Mouse (Mus musculus): ENCODE results near the gene Emd. TPM values are rescaled to one million over a fixed set of nuclear protein-coding genes. Genes with fewer than 3 reads are reported as not detected.

The Emd gene
- polyA plus RNA-seq, 1 experiment from 2014 or later, result 16.3 TPM

- 69% methylated on average over 8 of the region's 8 CpGs for WGBS
- ATAC-seq (ENCODE audit: extremely low read depth, insufficient number of reproducible peaks, low FRiP score, low TSS enrichment), result no peak
- no peaks in the 10 kb centered on the region for H3K27me3 ChIP-seq (replicated peaks)
- peaks cover 4% of the 10 kb centered on the region; the same call in 1 of the 2 replicates for H3K36me3 ChIP-seq
- H3K27ac ChIP-seq (replicated peaks), result no peak overlapping the region
- no peaks in the 10 kb centered on the region for H3K9me3 ChIP-seq
- no peak overlapping the region for H3K9ac ChIP-seq
- no peak overlapping the region for H3K4me3 ChIP-seq
- H3K4me1 ChIP-seq, result 0 out of 2 replicates have a peak, but pooled peaks cover 7% of the 10 kb centered on the region
- no peak overlapping the region for H3K4me2 ChIP-seq
Measured at GRCm38 (mm10) chrX:74277916-74278315, 23.4 kb downstream of the Emd start.

GRCm38 (mm10) chrX:74281041-74281731 lies 26.7 kb downstream of the Emd start:
- no peaks in the 10 kb centered on the region for H3K27me3 ChIP-seq (replicated peaks)
- peak overlapping the region; percentile 83 for H3K9ac ChIP-seq
- 14% methylated on average over 14 of the region's 14 CpGs for WGBS
- ATAC-seq (ENCODE audit: extremely low read depth, insufficient number of reproducible peaks, low FRiP score, low TSS enrichment), result no peak
- H3K9me3 ChIP-seq, result no peaks in the 10 kb centered on the region
- H3K27ac ChIP-seq (replicated peaks), result peak overlapping the region; percentile 91
- peak overlapping the region; percentile 77 for H3K4me2 ChIP-seq
- 0 out of 2 replicates have a peak, but pooled peaks cover 3% of the 10 kb centered on the region for H3K36me3 ChIP-seq
- H3K4me1 ChIP-seq, result peaks cover 14% of the 10 kb centered on the region
- H3K4me3 ChIP-seq, result peak overlapping the region; percentile 68

GRCm38 (mm10) chrX:74281732-74282394 lies 27.4 kb downstream of the Emd start, which contains the start of the genes Taz and Dnase1l1:
Gene Taz (plus strand): TSS chrX:74281912.
Gene Dnase1l1 (minus strand): TSS chrX:74282337.
- 0 out of 2 replicates have a peak, but pooled peaks cover 3% of the 10 kb centered on the region for H3K36me3 ChIP-seq
- 9% methylated on average over 16 of the region's 16 CpGs for WGBS
- no peaks in the 10 kb centered on the region for H3K27me3 ChIP-seq (replicated peaks)
- peak within 1 kb of the TSS; percentile 68 for H3K4me3 ChIP-seq
- H3K4me2 ChIP-seq, result peak within 1 kb of the TSS; percentile 77
- H3K9ac ChIP-seq, result peak within 1 kb of the TSS; percentile 83
- H3K4me1 ChIP-seq, result peaks cover 14% of the 10 kb centered on the region
- peak; percentile 81 for ATAC-seq (ENCODE audit: extremely low read depth, insufficient number of reproducible peaks, low FRiP score, low TSS enrichment)
- H3K27ac ChIP-seq (replicated peaks), result peak within 1 kb of the TSS; percentile 91
- no peaks in the 10 kb centered on the region for H3K9me3 ChIP-seq

- Histone ChIP-seq H3K27me3 (replicated peaks) (no peaks in the 10 kb centered on the region), H3K4me1 (peaks cover 14% of the 10 kb centered on the region), H3K9ac (peak overlapping the region; percentile 83), H3K27ac (replicated peaks) (peak overlapping the region; percentile 91), H3K36me3 (0 out of 2 replicates have a peak, but pooled peaks cover 3% of the 10 kb centered on the region), H3K4me3 (peak overlapping the region; percentile 68), H3K4me2 (peak overlapping the region; percentile 77), H3K9me3 (no peaks in the 10 kb centered on the region)
- WGBS, result 15% methylated on average over 39 of the region's 39 CpGs
- peak; percentile 65 for ATAC-seq (ENCODE audit: extremely low read depth, insufficient number of reproducible peaks, low FRiP score, low TSS enrichment)
Measured at GRCm38 (mm10) chrX:74282395-74283091, 28.1 kb downstream of the Emd start.

- 31% methylated on average over 5 of the region's 5 CpGs for WGBS
- ATAC-seq (ENCODE audit: extremely low read depth, insufficient number of reproducible peaks, low FRiP score, low TSS enrichment), result no peak
- H3K4me1 ChIP-seq, result peaks cover 14% of the 10 kb centered on the region
- H3K36me3 ChIP-seq, result peaks cover 6% of the 10 kb centered on the region; the same call in 1 of the 2 replicates
- H3K9ac ChIP-seq, result peak overlapping the region; percentile 83
- H3K27ac ChIP-seq (replicated peaks), result peak overlapping the region; percentile 91
- H3K4me2 ChIP-seq, result peak overlapping the region; percentile 77
- peak overlapping the region; percentile 68 for H3K4me3 ChIP-seq
- no peaks in the 10 kb centered on the region for H3K27me3 ChIP-seq (replicated peaks)
- no peaks in the 10 kb centered on the region for H3K9me3 ChIP-seq
Measured at GRCm38 (mm10) chrX:74283092-74283437, 28.6 kb downstream of the Emd start.

- WGBS, result 69% methylated on average over 4 of the region's 4 CpGs
- Histone ChIP-seq H3K4me1 (peaks cover 5% of the 10 kb centered on the region; the same call in 1 of the 2 replicates), H3K27ac (replicated peaks) (no peak overlapping the region), H3K27me3 (replicated peaks) (no peaks in the 10 kb centered on the region), H3K9me3 (no peaks in the 10 kb centered on the region), H3K36me3 (peaks cover 19% of the 10 kb centered on the region), H3K4me2 (no peak overlapping the region), H3K9ac (no peak overlapping the region), H3K4me3 (no peak overlapping the region)
- ATAC-seq (ENCODE audit: extremely low read depth, insufficient number of reproducible peaks, low FRiP score, low TSS enrichment), result no peak
Measured at GRCm38 (mm10) chrX:74293431-74293830, 38.9 kb downstream of the Emd start.

- peaks cover 5% of the 10 kb centered on the region; the same call in 1 of the 2 replicates for H3K4me1 ChIP-seq
- peak; percentile 94 for ATAC-seq (ENCODE audit: extremely low read depth, insufficient number of reproducible peaks, low FRiP score, low TSS enrichment)
- H3K9me3 ChIP-seq, result no peaks in the 10 kb centered on the region
- H3K36me3 ChIP-seq, result peaks cover 30% of the 10 kb centered on the region
- H3K9ac ChIP-seq, result peak within 1 kb of the TSS; percentile 87
- no peaks in the 10 kb centered on the region for H3K27me3 ChIP-seq (replicated peaks)
- H3K4me3 ChIP-seq, result peak within 1 kb of the TSS; percentile 71
- WGBS, result 10% methylated on average over 37 of the region's 37 CpGs
- peak within 1 kb of the TSS; percentile 75 for H3K4me2 ChIP-seq
- H3K27ac ChIP-seq (replicated peaks), result peak within 1 kb of the TSS; percentile 77
Measured at GRCm38 (mm10) chrX:74296538-74297448, 42.3 kb downstream of the Emd start, which contains the start of gene Atp6ap1. Gene Atp6ap1 (plus strand): TSS chrX:74297097.

GRCm38 (mm10) chrX:74298348-74298747 lies 43.9 kb downstream of the Emd start:
- no peak overlapping the region for H3K27ac ChIP-seq (replicated peaks)
- WGBS, result 79% methylated on average over 1 of the region's 1 CpGs
- H3K4me2 ChIP-seq, result no peak overlapping the region
- ATAC-seq (ENCODE audit: extremely low read depth, insufficient number of reproducible peaks, low FRiP score, low TSS enrichment), result no peak
- peaks cover 45% of the 10 kb centered on the region for H3K36me3 ChIP-seq
- no peaks in the 10 kb centered on the region for H3K27me3 ChIP-seq (replicated peaks)
- H3K9ac ChIP-seq, result no peak overlapping the region
- peaks cover 5% of the 10 kb centered on the region; the same call in 1 of the 2 replicates for H3K4me1 ChIP-seq
- H3K9me3 ChIP-seq, result no peaks in the 10 kb centered on the region
- no peak overlapping the region for H3K4me3 ChIP-seq

GRCm38 (mm10) chrX:74299721-74300120 lies 45.2 kb downstream of the Emd start:
- 68% methylated on average over 3 of the region's 3 CpGs for WGBS
- no peak overlapping the region for H3K27ac ChIP-seq (replicated peaks)

GRCm38 (mm10) chrX:74304867-74305700 lies 50.6 kb downstream of the Emd start, which contains the start of gene Gdi1:
Gene Gdi1 (plus strand): TSS chrX:74304998.
- H3K4me1 ChIP-seq, result peaks cover 9% of the 10 kb centered on the region
- H3K4me2 ChIP-seq, result peak within 1 kb of the TSS; percentile 78
- ATAC-seq (ENCODE audit: extremely low read depth, insufficient number of reproducible peaks, low FRiP score, low TSS enrichment), result peak; percentile 55; the same call in 1 of the 2 replicates
- H3K36me3 ChIP-seq, result peaks cover 77% of the 10 kb centered on the region
- peak within 1 kb of the TSS; percentile 66 for H3K4me3 ChIP-seq
- 7% methylated on average over 39 of the region's 41 CpGs for WGBS
- H3K27me3 ChIP-seq (replicated peaks), result no peaks in the 10 kb centered on the region
- peak within 1 kb of the TSS; percentile 89 for H3K9ac ChIP-seq
- peak within 1 kb of the TSS; percentile 96 for H3K27ac ChIP-seq (replicated peaks)
- H3K9me3 ChIP-seq, result no peaks in the 10 kb centered on the region

More at GRCm38 (mm10) chrX:74299721-74300120, 45.2 kb downstream of the Emd start:
- no peak for ATAC-seq (ENCODE audit: extremely low read depth, insufficient number of reproducible peaks, low FRiP score, low TSS enrichment)
- H3K9ac ChIP-seq, result no peak overlapping the region
- no peaks in the 10 kb centered on the region for H3K27me3 ChIP-seq (replicated peaks)
- no peak overlapping the region for H3K4me2 ChIP-seq
- H3K4me1 ChIP-seq, result peaks cover 5% of the 10 kb centered on the region; the same call in 1 of the 2 replicates
- no peak overlapping the region for H3K4me3 ChIP-seq
- no peaks in the 10 kb centered on the region for H3K9me3 ChIP-seq
- peaks cover 53% of the 10 kb centered on the region for H3K36me3 ChIP-seq
